Mouse (Mus musculus): ENCODE measurements around the gene Frmd5. TPM values are rescaled to one million over a fixed set of nuclear protein-coding genes. Genes with fewer than 3 reads are reported as not detected.

Gene Frmd5
- total RNA-seq, 2 experiments from 2014 or later = 0.16 to 0.26 TPM

GRCm38 (mm10) chr2:121620582-121621261, 186.2 kb downstream of the Frmd5 start:
- DNase-seq = no peak

DNA sequence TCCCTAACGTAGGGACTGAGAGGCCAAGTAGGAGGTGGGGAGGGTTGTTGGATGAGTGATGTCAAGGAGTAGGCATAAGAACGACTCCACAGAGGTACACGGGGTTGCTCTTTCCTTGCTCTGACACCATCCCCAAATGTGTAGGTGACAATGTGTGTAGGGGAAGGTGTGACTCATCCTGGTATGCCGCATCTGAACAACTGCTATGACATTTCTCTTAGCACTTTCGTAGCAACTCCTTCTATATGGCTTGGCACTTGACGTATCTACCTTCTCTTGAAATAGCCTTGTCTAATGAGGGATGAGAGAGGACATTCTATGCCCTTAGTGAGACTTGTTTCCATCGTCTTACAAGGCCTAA, 191.7 kb downstream of the Frmd5 start:
- no peak for DNase-seq

GRCm38 (mm10) chr2:121614483-121615198, 192.2 kb downstream of the Frmd5 start:
- no peak for DNase-seq

- no peak for DNase-seq
Measured at GRCm38 (mm10) chr2:121612112-121612511, 194.8 kb downstream of the Frmd5 start.

DNA sequence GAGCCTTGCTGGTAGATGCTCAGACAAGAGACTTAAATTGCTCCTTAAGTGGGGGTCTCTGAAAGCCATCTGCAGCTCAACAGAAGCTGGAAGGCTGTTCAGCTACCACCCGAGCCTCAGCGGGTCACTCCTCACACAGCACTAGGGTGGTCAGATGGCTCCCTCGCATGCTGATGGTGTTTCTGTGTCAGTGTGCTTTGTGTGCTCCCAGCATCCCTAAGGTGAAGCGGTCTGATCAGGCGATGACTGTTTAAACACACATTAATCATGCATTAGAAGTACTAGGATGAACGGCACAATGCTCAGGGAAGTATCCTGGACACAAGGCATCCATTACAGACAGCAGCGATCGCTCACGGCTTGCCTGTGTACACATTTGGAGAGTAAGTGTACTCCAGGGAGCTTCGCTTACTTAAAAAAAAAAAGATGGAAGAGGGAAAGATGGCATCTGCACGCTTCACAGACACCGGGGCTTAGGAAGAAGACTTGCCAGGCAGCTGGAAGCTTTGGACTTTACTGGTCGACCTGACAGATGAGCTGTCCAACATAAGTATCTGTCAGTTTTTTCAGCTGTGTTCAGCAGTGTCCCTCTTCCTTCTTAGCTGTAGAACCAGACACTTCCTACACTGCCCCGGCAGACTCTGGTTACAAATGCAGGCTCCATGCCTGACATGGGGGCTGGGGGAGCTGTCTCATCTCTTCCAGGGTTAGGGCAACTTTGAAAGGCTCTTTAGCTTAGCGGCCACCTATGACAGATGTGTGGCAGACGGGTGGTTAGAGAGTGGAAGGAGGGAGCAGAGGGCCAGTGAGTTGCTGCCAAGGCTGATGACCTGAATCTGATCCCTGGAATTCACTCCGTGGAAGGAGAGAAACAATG, 196.6 kb downstream of the Frmd5 start:
- no peak for DNase-seq

GRCm38 (mm10) chr2:121609141-121609724, 197.7 kb downstream of the Frmd5 start:
- no peak for DNase-seq

DNA sequence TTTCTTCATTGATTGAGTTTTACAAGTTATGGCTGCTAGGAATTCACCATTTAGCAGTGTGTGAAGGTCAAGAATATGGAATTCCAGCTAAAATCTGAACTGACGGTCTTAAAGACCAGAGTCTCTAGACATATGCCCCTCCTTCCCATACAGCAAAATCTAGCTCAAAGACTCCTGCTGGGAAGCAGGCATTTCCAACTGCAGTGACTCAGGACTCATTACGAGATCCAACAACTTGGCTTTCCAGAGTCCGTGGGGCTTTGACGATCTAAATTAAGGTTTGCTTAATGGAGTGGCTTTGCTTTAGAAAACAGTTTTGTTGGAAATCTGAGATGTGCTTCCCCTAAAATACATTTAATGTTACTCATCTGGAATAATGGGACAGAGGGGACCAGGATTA, 204.5 kb downstream of the Frmd5 start:
- DNase-seq = no peak

DNA sequence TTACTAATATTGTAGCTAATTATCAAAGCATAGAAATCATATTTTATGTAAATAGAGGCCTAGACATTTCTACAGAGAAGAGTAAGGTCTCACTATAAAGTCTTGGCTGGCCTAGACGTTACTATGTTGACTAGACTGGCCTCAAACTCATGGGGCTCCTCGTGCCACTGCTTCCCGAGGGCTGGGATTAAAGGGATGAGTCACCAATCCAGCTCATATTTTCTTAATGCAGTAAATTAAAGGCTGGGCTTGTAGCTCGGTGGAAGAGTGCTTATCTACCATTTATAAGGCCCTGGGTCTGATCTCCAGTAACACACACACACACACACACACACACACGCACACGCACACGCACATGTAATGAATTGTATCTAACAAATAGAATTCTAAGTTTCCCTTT, 205.3 kb downstream of the Frmd5 start:
- DNase-seq = no peak

DNA sequence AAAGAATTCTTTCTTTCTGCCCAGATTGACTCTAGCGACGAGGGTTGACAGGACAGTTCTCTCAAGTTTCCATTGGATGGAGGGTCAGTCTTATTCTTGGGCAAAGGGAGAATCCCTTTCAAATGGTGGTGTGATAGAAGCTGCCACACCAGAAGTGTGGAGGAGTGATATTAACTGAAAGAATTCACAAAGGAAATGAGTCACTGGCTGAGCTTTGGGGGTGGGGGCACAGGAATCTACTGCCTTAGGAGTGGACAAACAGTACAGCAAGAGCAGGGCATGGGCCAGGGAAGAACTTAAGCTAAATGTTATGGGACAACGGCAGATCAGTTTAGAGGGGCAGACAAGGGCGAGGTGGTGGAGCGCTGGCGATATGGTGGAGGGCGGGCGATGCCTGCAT, 206.2 kb downstream of the Frmd5 start:
- DNase-seq = no peak

- DNase-seq = no peak
Measured at GRCm38 (mm10) chr2:121598249-121598648, 208.6 kb downstream of the Frmd5 start.

GRCm38 (mm10) chr2:121596621-121597020, 210.3 kb downstream of the Frmd5 start:
- no peak for DNase-seq

- no peak for DNase-seq
Measured at GRCm38 (mm10) chr2:121594660-121595291, 212.1 kb downstream of the Frmd5 start.

DNA sequence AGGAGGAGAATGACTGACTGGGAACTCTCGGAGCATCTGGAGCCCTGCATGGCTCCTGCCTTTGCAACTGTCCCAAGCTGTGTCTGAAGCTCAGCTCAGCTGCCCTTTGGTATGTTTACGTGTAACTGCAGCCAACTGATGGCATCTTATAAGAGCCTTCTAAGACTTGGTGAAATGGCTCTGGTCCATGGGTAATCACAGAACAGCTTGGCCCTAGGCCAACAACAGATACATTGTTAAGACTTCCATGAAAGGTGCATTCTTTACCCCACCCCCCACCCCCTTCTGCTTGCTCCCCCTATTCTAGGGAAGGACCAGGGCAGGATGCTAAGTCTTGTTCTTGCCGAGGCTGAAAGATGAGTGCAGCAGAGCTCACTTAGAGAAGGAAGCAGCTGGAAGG, 212.8 kb downstream of the Frmd5 start:
- DNase-seq = no peak

GRCm38 (mm10) chr2:121588309-121588694, 218.6 kb downstream of the Frmd5 start:
- peak; percentile 37 for DNase-seq

GRCm38 (mm10) chr2:121587523-121588308, 219.2 kb downstream of the Frmd5 start:
- no peak for DNase-seq

DNA sequence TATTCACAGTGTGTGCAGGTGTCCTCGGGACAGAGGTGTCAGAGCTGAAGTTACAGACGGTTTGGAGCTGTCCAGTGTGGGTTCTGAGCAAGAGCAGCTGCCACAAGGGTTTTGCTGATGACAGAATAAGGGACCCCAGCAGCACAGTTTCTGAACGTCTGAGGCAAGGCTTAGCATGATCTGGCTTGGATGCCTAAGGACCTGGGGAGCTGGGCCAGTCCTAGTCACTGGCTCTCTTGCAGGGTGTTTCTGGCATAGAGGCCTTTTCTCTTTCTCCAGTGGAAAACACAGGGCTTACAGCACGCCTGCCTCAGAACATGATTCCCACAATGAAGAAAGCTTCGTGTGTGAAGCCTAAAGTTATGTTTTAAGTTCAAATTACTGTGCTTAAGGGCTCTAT, 222.2 kb downstream of the Frmd5 start:
- DNase-seq = no peak

DNA sequence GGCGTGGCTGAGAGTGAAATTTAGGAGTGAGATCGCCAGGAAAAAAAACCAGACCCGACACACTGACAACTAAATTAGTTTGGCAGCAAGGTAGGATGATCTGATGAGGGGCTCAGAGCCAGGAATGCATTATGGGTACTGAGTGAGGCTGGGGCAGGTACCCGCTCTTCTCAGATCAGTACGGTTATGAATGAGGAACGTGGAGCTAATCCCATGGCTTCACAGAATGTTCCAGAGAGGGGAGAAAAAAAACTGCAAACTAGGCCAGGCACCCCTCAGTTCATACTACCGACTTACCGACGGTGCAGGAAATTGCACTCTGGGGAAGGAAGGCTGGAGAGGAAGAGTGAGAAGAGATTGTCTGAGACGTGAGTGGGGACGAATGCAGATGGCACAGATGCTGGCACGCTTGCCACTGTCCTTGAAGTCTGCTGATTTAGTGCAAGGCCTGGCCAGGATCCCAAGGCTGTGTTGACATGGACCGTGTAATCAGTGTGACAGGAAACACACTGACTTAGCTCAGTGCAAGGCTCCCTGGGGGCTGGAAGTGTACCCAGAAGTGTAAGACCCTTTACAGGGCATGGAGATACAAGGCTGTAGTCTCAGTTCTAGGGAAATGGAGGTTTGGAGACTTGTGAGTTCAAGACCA, 223.3 kb downstream of the Frmd5 start:
- DNase-seq = no peak

- no peak for DNase-seq
Measured at GRCm38 (mm10) chr2:121582809-121583376, 224.0 kb downstream of the Frmd5 start.

- no peak for DNase-seq
Measured at GRCm38 (mm10) chr2:121575741-121576201, 231.1 kb downstream of the Frmd5 start.

DNA sequence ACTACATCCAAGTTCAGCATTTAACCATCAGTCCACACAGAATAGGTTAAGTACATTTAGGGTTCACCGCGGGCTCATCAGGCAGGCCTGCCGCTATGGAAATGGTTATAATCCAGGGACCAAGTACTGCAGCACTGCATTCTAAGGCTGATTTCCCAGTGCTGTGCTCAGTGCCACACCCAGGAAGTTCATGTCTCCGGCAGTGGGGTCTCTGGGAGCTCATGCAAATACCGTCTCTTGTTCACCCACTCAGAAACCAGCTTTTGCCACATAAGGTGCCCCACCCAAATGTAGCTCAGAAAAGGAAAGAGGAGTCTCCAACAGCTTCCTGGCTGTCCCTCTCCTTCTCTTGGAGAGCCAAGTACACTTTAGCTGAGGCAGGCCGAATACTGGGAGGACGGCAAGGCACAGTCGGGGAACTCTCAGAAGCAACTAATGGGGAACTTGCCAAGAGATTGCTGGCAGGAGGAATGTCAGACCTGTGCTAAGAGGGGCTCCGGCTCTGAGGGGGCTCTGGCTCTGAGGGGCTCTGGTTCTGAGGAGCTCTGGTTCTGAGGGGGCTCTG, 232.7 kb downstream of the Frmd5 start:
- no peak for DNase-seq
